Mouse (Mus musculus) kidney, embryonic 14.5 days (tissue): ENCODE measurements at regions not wholly inside any gene's neighbourhood (a gene's known extent, or its start where the extent isn't known, plus 50 kb on each side); places are given as distances from the start of the nearest gene placed in this dataset.

ENCODE experiments used
- ATAC-seq: fragments of 200-750 bp; cut with Nextera tagmentation; 2 replicates; pipeline ENCODE4 v1.8.0; 2017; ENCODE audit warnings: moderate number of reproducible peaks, mild to moderate bottlenecking, moderate TSS enrichment, moderate library complexity; ENCODE audit not compliant: low FRiP score, low TSS enrichment
- H3K27ac ChIP-seq: fragments of 300-500 bp; sonication (generic); 2 replicates; pipeline ENCODE4 v1.5.1; 2014; ENCODE audit warnings: low read depth, mild to moderate bottlenecking, low read length, moderate library complexity, mixed read lengths
- H3K27me3 ChIP-seq: fragments of 300-500 bp; sonication (generic); 2 replicates; pipeline ENCODE4 v1.6.1; 2014; ENCODE audit warnings: mild to moderate bottlenecking, low read length; ENCODE audit not compliant: control insufficient read depth, insufficient read depth
- H3K36me3 ChIP-seq: fragments of 300-500 bp; sonication (generic); 2 replicates; pipeline ENCODE4 v1.6.1; 2014; ENCODE audit warnings: low read length, mixed read lengths; ENCODE audit not compliant: control insufficient read depth, insufficient read depth
- H3K4me1 ChIP-seq: fragments of 300-500 bp; sonication (generic); 2 replicates; pipeline ENCODE4 v1.6.1; 2014; ENCODE audit warnings: low read length, mixed read lengths; ENCODE audit not compliant: control insufficient read depth, insufficient read depth
- H3K4me2 ChIP-seq: fragments of 300-500 bp; sonication (generic); replicated peaks from 2 replicates; pipeline ENCODE4 v1.6.1; 2014; ENCODE audit warnings: low read depth, mild to moderate bottlenecking, low read length
- H3K4me3 ChIP-seq: fragments of 300-500 bp; sonication (generic); 2 replicates; pipeline ENCODE4 v1.5.1; 2014; ENCODE audit warnings: mild to moderate bottlenecking, low read length
- H3K9ac ChIP-seq: fragments of 300-500 bp; sonication (generic); 2 replicates; pipeline ENCODE4 v1.6.1; 2014; ENCODE audit warnings: low read depth, mild to moderate bottlenecking, low read length, moderate library complexity
- H3K9me3 ChIP-seq: fragments of 300-500 bp; sonication (generic); 2 replicates; pipeline ENCODE4 v1.6.1; 2016; ENCODE audit warnings: low read length; ENCODE audit not compliant: control insufficient read depth
- WGBS: fragments of 180-500 bp; shearing (Covaris S2); extraction: QIAGEN DNeasy Blood & Tissue Kit; methylation state at CpG from one replicate; pipeline ENCODE4 v1.1.7; 2014; 5-methylcytosine and 5-hydroxymethylcytosine counted together

GRCm38 (mm10) chrX:57923836-57924235 lies 98.7 kb upstream of the Zic3 start:
- no peak overlapping the region for H3K27ac ChIP-seq
- no peaks in the 10 kb centered on the region for H3K4me1 ChIP-seq
- H3K9me3 ChIP-seq, result no peaks in the 10 kb centered on the region
- no peak overlapping the region for H3K4me2 ChIP-seq
- no peak for ATAC-seq
- no peak overlapping the region for H3K4me3 ChIP-seq
- WGBS, result 40% methylated on average over 5 of the region's 5 CpGs
- no peaks in the 10 kb centered on the region for H3K36me3 ChIP-seq
- H3K27me3 ChIP-seq, result peaks cover 33% of the 10 kb centered on the region
- H3K9ac ChIP-seq, result no peak overlapping the region

DNA sequence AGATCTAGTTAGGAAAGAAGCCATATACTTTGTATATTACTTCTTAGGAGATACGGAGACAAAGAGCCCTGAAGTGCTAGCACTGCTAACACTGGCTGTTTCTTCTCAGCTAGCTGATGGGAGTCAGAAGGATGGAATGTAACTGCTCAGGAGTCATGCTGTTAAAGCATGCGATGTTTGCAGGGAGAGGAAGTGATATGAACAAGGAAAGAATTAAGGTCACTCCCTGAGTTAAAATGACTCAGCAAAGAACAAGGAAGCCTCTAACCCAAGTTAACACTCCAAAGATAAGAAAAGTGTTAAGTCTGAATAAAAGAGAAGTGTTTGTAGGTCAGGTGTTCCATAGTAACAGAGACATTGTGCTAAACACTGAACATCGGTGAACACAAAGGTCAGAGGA lies 86.9 kb upstream of the Zic3 start:
- Histone ChIP-seq H3K36me3 (no peaks in the 10 kb centered on the region), H3K4me1 (no peaks in the 10 kb centered on the region), H3K9ac (no peak overlapping the region), H3K4me3 (no peak overlapping the region), H3K9me3 (no peaks in the 10 kb centered on the region), H3K4me2 (no peak overlapping the region), H3K27me3 (no peaks in the 10 kb centered on the region), H3K27ac (no peak overlapping the region)
- no peak for ATAC-seq
- 64% methylated on average over 3 of the region's 3 CpGs for WGBS

- no peaks in the 10 kb centered on the region for H3K36me3 ChIP-seq
- no peak for ATAC-seq
- H3K4me3 ChIP-seq, result no peak overlapping the region
- H3K27ac ChIP-seq, result no peak overlapping the region
- no peaks in the 10 kb centered on the region for H3K9me3 ChIP-seq
- H3K4me2 ChIP-seq, result no peak overlapping the region
- H3K9ac ChIP-seq, result no peak overlapping the region
- WGBS, result 45% methylated on average over 6 of the region's 6 CpGs
- no peaks in the 10 kb centered on the region for H3K27me3 ChIP-seq
- no peaks in the 10 kb centered on the region for H3K4me1 ChIP-seq
These were observed 84.2 kb upstream of the Zic3 start for GRCm38 (mm10) chrX:57938248-57938836.

DNA sequence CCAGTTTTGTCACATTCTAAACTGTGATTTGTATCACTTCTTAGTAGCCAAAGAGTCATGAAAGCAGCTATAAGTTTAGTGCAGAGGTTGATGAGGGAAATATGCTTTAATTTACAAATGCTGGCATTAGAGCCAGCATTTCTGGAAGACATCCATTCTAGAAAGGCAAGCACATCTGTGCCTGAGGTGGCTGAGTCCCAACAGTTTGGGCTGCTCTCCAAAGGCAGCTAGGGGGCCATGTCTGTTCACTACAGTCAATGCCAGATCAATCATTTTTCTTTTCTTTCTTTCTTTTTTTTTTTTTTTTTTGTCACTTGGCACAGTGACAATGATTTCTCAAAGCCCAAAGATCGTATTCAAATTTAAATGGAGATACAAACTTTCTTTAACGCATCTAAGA lies 71.6 kb upstream of the Zic3 start:
- no peak for ATAC-seq
- Histone ChIP-seq H3K36me3 (no peaks in the 10 kb centered on the region), H3K4me1 (no peaks in the 10 kb centered on the region), H3K27ac (no peak overlapping the region), H3K9ac (no peak overlapping the region), H3K4me2 (no peak overlapping the region), H3K4me3 (no peak overlapping the region), H3K9me3 (no peaks in the 10 kb centered on the region), H3K27me3 (no peaks in the 10 kb centered on the region)
- 51% methylated on average over 2 of the region's 2 CpGs for WGBS

GRCm38 (mm10) chrX:57951301-57951700 lies 71.2 kb upstream of the Zic3 start:
- no peaks in the 10 kb centered on the region for H3K9me3 ChIP-seq
- no peak overlapping the region for H3K4me3 ChIP-seq
- 51% methylated on average over 3 of the region's 3 CpGs for WGBS
- no peak overlapping the region for H3K27ac ChIP-seq
- no peaks in the 10 kb centered on the region for H3K4me1 ChIP-seq
- H3K9ac ChIP-seq, result no peak overlapping the region
- ATAC-seq, result no peak
- H3K4me2 ChIP-seq, result no peak overlapping the region
- no peaks in the 10 kb centered on the region for H3K27me3 ChIP-seq
- H3K36me3 ChIP-seq, result no peaks in the 10 kb centered on the region

DNA sequence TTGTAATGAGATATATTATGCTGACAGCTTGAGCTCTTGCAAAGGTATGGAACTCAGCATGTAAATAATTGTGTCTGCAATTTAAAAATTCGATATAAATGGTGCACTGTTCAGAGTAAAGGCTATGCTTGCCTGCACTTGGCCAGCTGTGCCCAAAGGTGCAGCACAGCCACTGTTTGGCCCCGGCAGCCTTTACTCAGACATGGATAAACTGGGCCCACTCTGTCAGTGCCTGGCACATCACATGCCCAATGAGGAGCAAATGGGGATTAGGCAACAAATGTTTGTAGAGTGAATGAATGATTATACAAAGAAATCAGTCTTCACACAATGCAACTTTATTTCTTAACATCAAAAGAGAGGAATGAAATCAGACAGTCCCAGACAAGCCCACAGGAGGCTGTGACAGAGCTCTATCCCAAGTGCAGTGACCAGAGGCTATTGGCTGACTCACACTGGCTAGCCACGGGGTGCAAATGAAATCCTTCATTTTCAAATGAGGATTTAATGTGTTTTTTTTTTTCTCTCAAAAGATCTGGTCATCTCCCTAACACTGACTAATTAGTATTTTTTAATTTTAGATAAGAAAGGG lies 67.8 kb upstream of the Zic3 start:
- no peaks in the 10 kb centered on the region for H3K4me1 ChIP-seq
- no peak overlapping the region for H3K9ac ChIP-seq
- no peak overlapping the region for H3K27ac ChIP-seq
- no peaks in the 10 kb centered on the region for H3K36me3 ChIP-seq
- ATAC-seq, result no peak
- no peak overlapping the region for H3K4me3 ChIP-seq
- no peaks in the 10 kb centered on the region for H3K27me3 ChIP-seq
- H3K9me3 ChIP-seq, result no peaks in the 10 kb centered on the region
- no peak overlapping the region for H3K4me2 ChIP-seq
- 39% methylated on average over 3 of the region's 3 CpGs for WGBS
